Mouse (Mus musculus) liver, embryonic 16.5 days (tissue): ENCODE measurements at regions not wholly inside any gene's neighbourhood (a gene's known extent, or its start where the extent isn't known, plus 50 kb on each side); places are given as distances from the start of the nearest gene placed in this dataset.

Experiments
- ATAC-seq: fragments of 200-750 bp; cut with Nextera tagmentation; 2 replicates; pipeline ENCODE4 v1.8.0; 2017; ENCODE audit warnings: low read depth, mild to moderate bottlenecking, moderate number of reproducible peaks, moderate library complexity
- H3K27ac ChIP-seq: fragments of 300-500 bp; sonication (generic); 2 replicates; pipeline ENCODE4 v1.5.1; 2014; ENCODE audit warnings: mild to moderate bottlenecking, low read length
- H3K27me3 ChIP-seq: fragments of 300-500 bp; sonication (generic); 2 replicates; pipeline ENCODE4 v1.6.1; 2014; ENCODE audit warnings: low read depth, low read length, mixed read lengths; ENCODE audit not compliant: control insufficient read depth, insufficient read depth
- H3K36me3 ChIP-seq: fragments of 300-500 bp; sonication (generic); 2 replicates; pipeline ENCODE4 v1.6.1; 2014; ENCODE audit warnings: mild to moderate bottlenecking; ENCODE audit not compliant: control insufficient read depth, insufficient read depth
- H3K4me1 ChIP-seq: fragments of 300-500 bp; sonication (generic); 2 replicates; pipeline ENCODE4 v1.6.1; 2014; ENCODE audit warnings: low read depth, low read length, mixed read lengths; ENCODE audit not compliant: control insufficient read depth
- H3K4me2 ChIP-seq: fragments of 300-500 bp; sonication (generic); 2 replicates; pipeline ENCODE4 v1.6.1; 2014; ENCODE audit warnings: low read depth, low read length, mixed read lengths
- H3K4me3 ChIP-seq: fragments of 300-500 bp; sonication (generic); 2 replicates; pipeline ENCODE4 v1.5.1; 2014; ENCODE audit warnings: low read depth, mild to moderate bottlenecking, low read length
- H3K9ac ChIP-seq: fragments of 300-500 bp; sonication (generic); 2 replicates; pipeline ENCODE4 v1.6.1; 2014; ENCODE audit warnings: low read depth, low read length
- H3K9me3 ChIP-seq: fragments of 300-500 bp; sonication (generic); replicated peaks from 2 replicates; pipeline ENCODE4 v1.6.1; 2016; ENCODE audit warnings: low read length; ENCODE audit not compliant: control insufficient read depth
- WGBS: fragments of 180-500 bp; shearing (Covaris S2); extraction: QIAGEN DNeasy Blood & Tissue Kit; methylation state at CpG from one replicate; pipeline ENCODE4 v1.1.7; 2014; ENCODE audit not compliant: insufficient replicate concordance; 5-methylcytosine and 5-hydroxymethylcytosine counted together

- ATAC-seq, result no peak
These were observed 150.0 kb upstream of the Lcorl start for GRCm38 (mm10) chr5:46007446-46007845.

GRCm38 (mm10) chr5:46006691-46007090 lies 149.3 kb upstream of the Lcorl start:
- no peak overlapping the region for H3K27ac ChIP-seq
- H3K36me3 ChIP-seq, result no peaks in the 10 kb centered on the region
- no peak overlapping the region for H3K9ac ChIP-seq
- ATAC-seq, result no peak
- no peaks in the 10 kb centered on the region for H3K4me1 ChIP-seq
- no peaks in the 10 kb centered on the region for H3K9me3 ChIP-seq
- no peak overlapping the region for H3K4me2 ChIP-seq
- H3K27me3 ChIP-seq, result no peaks in the 10 kb centered on the region
- WGBS, result 61% methylated on average over 2 of the region's 2 CpGs
- H3K4me3 ChIP-seq, result no peak overlapping the region

More at GRCm38 (mm10) chr5:46007446-46007845, 150.0 kb upstream of the Lcorl start:
- Histone ChIP-seq H3K4me1 (no peaks in the 10 kb centered on the region), H3K9ac (no peak overlapping the region), H3K4me2 (no peak overlapping the region), H3K36me3 (no peaks in the 10 kb centered on the region), H3K27ac (no peak overlapping the region), H3K4me3 (no peak overlapping the region), H3K9me3 (no peaks in the 10 kb centered on the region), H3K27me3 (no peaks in the 10 kb centered on the region)
- 51% methylated on average over 9 of the region's 9 CpGs for WGBS

- H3K4me1 ChIP-seq, result no peaks in the 10 kb centered on the region
- no peaks in the 10 kb centered on the region for H3K27me3 ChIP-seq
- ATAC-seq, result no peak
- no peak overlapping the region for H3K27ac ChIP-seq
- no peaks in the 10 kb centered on the region for H3K9me3 ChIP-seq
- 53% methylated on average over 3 of the region's 3 CpGs for WGBS
- no peak overlapping the region for H3K9ac ChIP-seq
- no peak overlapping the region for H3K4me2 ChIP-seq
- H3K4me3 ChIP-seq, result no peak overlapping the region
- H3K36me3 ChIP-seq, result no peaks in the 10 kb centered on the region
These were observed 148.8 kb upstream of the Lcorl start for GRCm38 (mm10) chr5:46006228-46006627.

GRCm38 (mm10) chr5:46005631-46006030 lies 148.2 kb upstream of the Lcorl start:
- Histone ChIP-seq H3K9ac (no peak overlapping the region), H3K36me3 (no peaks in the 10 kb centered on the region), H3K4me3 (no peak overlapping the region), H3K27ac (no peak overlapping the region), H3K9me3 (no peaks in the 10 kb centered on the region), H3K4me2 (no peak overlapping the region), H3K4me1 (no peaks in the 10 kb centered on the region), H3K27me3 (no peaks in the 10 kb centered on the region)
- ATAC-seq, result no peak
- WGBS, result 49% methylated on average over 1 of the region's 1 CpGs

- no peak overlapping the region for H3K4me2 ChIP-seq
- H3K36me3 ChIP-seq, result no peaks in the 10 kb centered on the region
- no peaks in the 10 kb centered on the region for H3K4me1 ChIP-seq
- no peak overlapping the region for H3K27ac ChIP-seq
- H3K27me3 ChIP-seq, result no peaks in the 10 kb centered on the region
- 62% methylated on average over 5 of the region's 5 CpGs for WGBS
- H3K4me3 ChIP-seq, result no peak overlapping the region
- no peaks in the 10 kb centered on the region for H3K9me3 ChIP-seq
- H3K9ac ChIP-seq, result no peak overlapping the region
- ATAC-seq, result no peak
These were observed 144.6 kb upstream of the Lcorl start for GRCm38 (mm10) chr5:46002011-46002410.

- no peak for ATAC-seq
- Histone ChIP-seq H3K27ac (no peak overlapping the region), H3K36me3 (no peaks in the 10 kb centered on the region), H3K4me2 (no peak overlapping the region), H3K4me1 (no peaks in the 10 kb centered on the region), H3K27me3 (no peaks in the 10 kb centered on the region), H3K9me3 (no peaks in the 10 kb centered on the region), H3K9ac (no peak overlapping the region), H3K4me3 (no peak overlapping the region)
- WGBS, result 64% methylated on average over 2 of the region's 2 CpGs
These were observed 100.4 kb upstream of the Lcorl start for GRCm38 (mm10) chr5:45957766-45958165.

GRCm38 (mm10) chr5:45943970-45944369 lies 86.6 kb upstream of the Lcorl start:
- Histone ChIP-seq H3K36me3 (no peaks in the 10 kb centered on the region), H3K27ac (no peak overlapping the region), H3K4me1 (no peaks in the 10 kb centered on the region), H3K4me2 (no peak overlapping the region), H3K9ac (no peak overlapping the region), H3K27me3 (no peaks in the 10 kb centered on the region), H3K4me3 (no peak overlapping the region), H3K9me3 (no peaks in the 10 kb centered on the region)
- WGBS, result 59% methylated on average over 3 of the region's 3 CpGs
- no peak for ATAC-seq

- 67% methylated on average over 4 of the region's 4 CpGs for WGBS
- no peak overlapping the region for H3K4me3 ChIP-seq
- ATAC-seq, result no peak
These were observed 75.6 kb upstream of the Lcorl start for GRCm38 (mm10) chr5:45932970-45933369.

GRCm38 (mm10) chr5:45931252-45931651 lies 73.8 kb upstream of the Lcorl start:
- no peaks in the 10 kb centered on the region for H3K27me3 ChIP-seq
- H3K36me3 ChIP-seq, result no peaks in the 10 kb centered on the region
- H3K4me2 ChIP-seq, result no peak overlapping the region
- H3K9ac ChIP-seq, result no peak overlapping the region
- H3K4me1 ChIP-seq, result no peaks in the 10 kb centered on the region
- H3K9me3 ChIP-seq, result no peaks in the 10 kb centered on the region
- no peak overlapping the region for H3K4me3 ChIP-seq
- 57% methylated on average over 2 of the region's 2 CpGs for WGBS
- ATAC-seq, result no peak
- no peak overlapping the region for H3K27ac ChIP-seq

More at GRCm38 (mm10) chr5:45932970-45933369, 75.6 kb upstream of the Lcorl start:
- H3K4me2 ChIP-seq, result no peak overlapping the region
- H3K9me3 ChIP-seq, result no peaks in the 10 kb centered on the region
- H3K27ac ChIP-seq, result no peak overlapping the region
- H3K36me3 ChIP-seq, result no peaks in the 10 kb centered on the region
- H3K4me1 ChIP-seq, result no peaks in the 10 kb centered on the region
- no peaks in the 10 kb centered on the region for H3K27me3 ChIP-seq
- no peak overlapping the region for H3K9ac ChIP-seq
